In genomic region chr5:22134402-22134801, GRCm38 (mm10) we compare ENCODE assay signal across 20 mouse cellular contexts.
"Had no signal": no experiment of that assay in that cellular context is flagged by ENCODE, and none has a peak within 500 bp of the region (broad histone marks: within the 10 kb centered on the region; RNA-seq: fewer than 3 reads in every experiment).

No protein-coding gene starts in this region.

- H3K27ac ChIP-seq: kidney, postnatal 0 days; layer of hippocampus, adult 2 months; left cerebral cortex, adult 2 months; liver, embryonic 13.5 days; midbrain, embryonic 10.5 days; neural tube, embryonic 12.5 days; neural tube, embryonic 15.5 days; stomach, postnatal 0 days had no signal

- H3K9me3 ChIP-seq: liver, embryonic 13.5 days; neural tube, embryonic 12.5 days; neural tube, embryonic 15.5 days had no signal

- H3K27me3 ChIP-seq: liver, embryonic 13.5 days; neural tube, embryonic 12.5 days; neural tube, embryonic 15.5 days had no signal

- H3K36me3 ChIP-seq: liver, embryonic 13.5 days; midbrain, embryonic 10.5 days; neural tube, embryonic 12.5 days; neural tube, embryonic 15.5 days had no signal

- H3K9ac ChIP-seq: liver, embryonic 13.5 days; neural tube, embryonic 12.5 days; neural tube, embryonic 15.5 days had no signal

- DNase-seq: kidney, postnatal 25 days; layer of hippocampus, postnatal 36 days; liver, embryonic 13.5 days; lung, adult 2 months; lung, postnatal 14 days; lung, postnatal 4 days; midbrain, embryonic 14.5 days; right cerebral cortex, adult 18-20 months; right cerebral cortex, postnatal 14 days; right cerebral cortex, postnatal 4 days; thymus, adult 2 months; thymus, postnatal 14 days; thymus, postnatal 4 days had no signal

- H3K4me1 ChIP-seq: neural tube, embryonic 12.5 days had no signal

- H3K4me2 ChIP-seq: liver, embryonic 13.5 days; neural tube, embryonic 12.5 days; neural tube, embryonic 15.5 days had no signal

- H3K4me3 ChIP-seq: layer of hippocampus, adult 2 months; left cerebral cortex, adult 2 months; liver, embryonic 13.5 days; midbrain, embryonic 10.5 days; neural tube, embryonic 12.5 days; neural tube, embryonic 15.5 days had no signal
